Mouse (Mus musculus): ENCODE results near the gene Mtcl1. TPM values are rescaled to one million over a fixed set of nuclear protein-coding genes. Genes with fewer than 3 reads are reported as not detected.

Mtcl1 gene
- polyA plus RNA-seq, 1 experiment from 2014 or later, result 1.7 TPM

- no peak for DNase-seq (ENCODE audit: low spot score)
- H3K27me3 ChIP-seq (replicated peaks; ENCODE audit: control insufficient read depth, insufficient read depth, low read length), result no peaks in the 10 kb centered on the region
- no peaks in the 10 kb centered on the region for H3K4me1 ChIP-seq (replicated peaks; ENCODE audit: control insufficient read depth, insufficient read depth, low read length)
- H3K4me3 ChIP-seq (ENCODE audit: low read depth, low read length), result no peak overlapping the region
- H3K9ac ChIP-seq (ENCODE audit: low read depth, low read length), result no peak overlapping the region
- no peaks in the 10 kb centered on the region for H3K36me3 ChIP-seq (ENCODE audit: control insufficient read depth, insufficient read depth, low read length)
- H3K4me2 ChIP-seq, result no peak overlapping the region
- H3K9me3 ChIP-seq (ENCODE audit: control insufficient read depth, low read length), result no peaks in the 10 kb centered on the region
- ATAC-seq (replicated peaks; ENCODE audit: low FRiP score), result no peak
- no peak overlapping the region for H3K27ac ChIP-seq (ENCODE audit: low read depth, low read length)
- 81% methylated on average over 4 of the region's 4 CpGs for WGBS
These were observed 61.2 kb downstream of the Mtcl1 start for GRCm38 (mm10) chr17:66388307-66388706.

- DNase-seq (ENCODE audit: low spot score) (no peak), ATAC-seq (replicated peaks; ENCODE audit: low FRiP score) (no peak)
- no peaks in the 10 kb centered on the region for H3K27me3 ChIP-seq (replicated peaks; ENCODE audit: control insufficient read depth, insufficient read depth, low read length)
- H3K27ac ChIP-seq (ENCODE audit: low read depth, low read length), result no peak overlapping the region
- no peaks in the 10 kb centered on the region for H3K36me3 ChIP-seq (ENCODE audit: control insufficient read depth, insufficient read depth, low read length)
- no peak overlapping the region for H3K4me2 ChIP-seq
- no peaks in the 10 kb centered on the region for H3K9me3 ChIP-seq (ENCODE audit: control insufficient read depth, low read length)
- H3K9ac ChIP-seq (ENCODE audit: low read depth, low read length), result no peak overlapping the region
- 82% methylated on average over 6 of the region's 6 CpGs for WGBS
- H3K4me3 ChIP-seq (ENCODE audit: low read depth, low read length), result no peak overlapping the region
- no peaks in the 10 kb centered on the region for H3K4me1 ChIP-seq (replicated peaks; ENCODE audit: control insufficient read depth, insufficient read depth, low read length)
These were observed 68.2 kb downstream of the Mtcl1 start for GRCm38 (mm10) chr17:66381338-66381737.

GRCm38 (mm10) chr17:66379900-66380857 is 69.4 kb downstream of the Mtcl1 start:
- DNase-seq (ENCODE audit: low spot score), result no peak
- 78% methylated on average over 22 of the region's 22 CpGs for WGBS

GRCm38 (mm10) chr17:66379308-66379707 is 70.2 kb downstream of the Mtcl1 start:
- Histone ChIP-seq H3K9me3 (ENCODE audit: control insufficient read depth, low read length) (no peaks in the 10 kb centered on the region), H3K36me3 (ENCODE audit: control insufficient read depth, insufficient read depth, low read length) (no peaks in the 10 kb centered on the region), H3K27me3 (replicated peaks; ENCODE audit: control insufficient read depth, insufficient read depth, low read length) (no peaks in the 10 kb centered on the region), H3K4me2 (no peak overlapping the region), H3K9ac (ENCODE audit: low read depth, low read length) (no peak overlapping the region), H3K27ac (ENCODE audit: low read depth, low read length) (no peak overlapping the region), H3K4me1 (replicated peaks; ENCODE audit: control insufficient read depth, insufficient read depth, low read length) (no peaks in the 10 kb centered on the region; the same call in 1 of the 2 replicates), H3K4me3 (ENCODE audit: low read depth, low read length) (no peak overlapping the region)
- no peak for DNase-seq (ENCODE audit: low spot score)
- no peak for ATAC-seq (replicated peaks; ENCODE audit: low FRiP score)
- WGBS, result 94% methylated on average over 24 of the region's 24 CpGs

More at GRCm38 (mm10) chr17:66379900-66380857, 69.4 kb downstream of the Mtcl1 start:
- Histone ChIP-seq H3K27ac (ENCODE audit: low read depth, low read length) (no peak overlapping the region), H3K36me3 (ENCODE audit: control insufficient read depth, insufficient read depth, low read length) (no peaks in the 10 kb centered on the region), H3K9ac (ENCODE audit: low read depth, low read length) (no peak overlapping the region), H3K4me3 (ENCODE audit: low read depth, low read length) (no peak overlapping the region), H3K4me2 (no peak overlapping the region), H3K9me3 (ENCODE audit: control insufficient read depth, low read length) (no peaks in the 10 kb centered on the region), H3K27me3 (replicated peaks; ENCODE audit: control insufficient read depth, insufficient read depth, low read length) (no peaks in the 10 kb centered on the region), H3K4me1 (replicated peaks; ENCODE audit: control insufficient read depth, insufficient read depth, low read length) (no peaks in the 10 kb centered on the region)
- no peak for ATAC-seq (replicated peaks; ENCODE audit: low FRiP score)

GRCm38 (mm10) chr17:66378127-66378526 is 71.4 kb downstream of the Mtcl1 start:
- Histone ChIP-seq H3K9me3 (ENCODE audit: control insufficient read depth, low read length) (no peaks in the 10 kb centered on the region), H3K9ac (ENCODE audit: low read depth, low read length) (no peak overlapping the region), H3K4me2 (no peak overlapping the region), H3K27ac (ENCODE audit: low read depth, low read length) (no peak overlapping the region), H3K4me3 (ENCODE audit: low read depth, low read length) (no peak overlapping the region), H3K36me3 (ENCODE audit: control insufficient read depth, insufficient read depth, low read length) (no peaks in the 10 kb centered on the region), H3K4me1 (replicated peaks; ENCODE audit: control insufficient read depth, insufficient read depth, low read length) (no peaks in the 10 kb centered on the region; the same call in 1 of the 2 replicates), H3K27me3 (replicated peaks; ENCODE audit: control insufficient read depth, insufficient read depth, low read length) (no peaks in the 10 kb centered on the region)
- no peak for ATAC-seq (replicated peaks; ENCODE audit: low FRiP score)
- WGBS, result 80% methylated on average over 17 of the region's 17 CpGs
- DNase-seq (ENCODE audit: low spot score), result no peak

- no peak overlapping the region for H3K4me3 ChIP-seq (ENCODE audit: low read depth, low read length)
- H3K9ac ChIP-seq (ENCODE audit: low read depth, low read length), result no peak overlapping the region
- H3K4me1 ChIP-seq (replicated peaks; ENCODE audit: control insufficient read depth, insufficient read depth, low read length), result no peaks in the 10 kb centered on the region; the same call in 1 of the 2 replicates
- ATAC-seq (replicated peaks; ENCODE audit: low FRiP score) (no peak), DNase-seq (ENCODE audit: low spot score) (no peak)
- no peak overlapping the region for H3K4me2 ChIP-seq
- 61% methylated on average over 14 of the region's 14 CpGs for WGBS
- H3K27ac ChIP-seq (ENCODE audit: low read depth, low read length), result no peak overlapping the region
- no peaks in the 10 kb centered on the region for H3K9me3 ChIP-seq (ENCODE audit: control insufficient read depth, low read length)
- no peaks in the 10 kb centered on the region for H3K36me3 ChIP-seq (ENCODE audit: control insufficient read depth, insufficient read depth, low read length)
- no peaks in the 10 kb centered on the region for H3K27me3 ChIP-seq (replicated peaks; ENCODE audit: control insufficient read depth, insufficient read depth, low read length)
These were observed 74.8 kb downstream of the Mtcl1 start for GRCm38 (mm10) chr17:66374633-66375272.

GRCm38 (mm10) chr17:66370867-66371266 is 78.7 kb downstream of the Mtcl1 start:
- Histone ChIP-seq H3K27ac (ENCODE audit: low read depth, low read length) (no peak overlapping the region), H3K4me2 (no peak overlapping the region), H3K27me3 (replicated peaks; ENCODE audit: control insufficient read depth, insufficient read depth, low read length) (no peaks in the 10 kb centered on the region), H3K9ac (ENCODE audit: low read depth, low read length) (no peak overlapping the region), H3K4me1 (replicated peaks; ENCODE audit: control insufficient read depth, insufficient read depth, low read length) (no peaks in the 10 kb centered on the region; the same call in 1 of the 2 replicates), H3K36me3 (ENCODE audit: control insufficient read depth, insufficient read depth, low read length) (no peaks in the 10 kb centered on the region), H3K4me3 (ENCODE audit: low read depth, low read length) (no peak overlapping the region), H3K9me3 (ENCODE audit: control insufficient read depth, low read length) (no peaks in the 10 kb centered on the region)
- WGBS, result 82% methylated on average over 9 of the region's 9 CpGs
- DNase-seq (ENCODE audit: low spot score), result no peak
- no peak for ATAC-seq (replicated peaks; ENCODE audit: low FRiP score)

- 72% methylated on average over 6 of the region's 6 CpGs for WGBS
- ATAC-seq (replicated peaks; ENCODE audit: low FRiP score), result no peak
- no peak overlapping the region for H3K27ac ChIP-seq (ENCODE audit: low read depth, low read length)
These were observed 79.8 kb downstream of the Mtcl1 start for GRCm38 (mm10) chr17:66369777-66370176.

More at GRCm38 (mm10) chr17:66369777-66370176, 79.8 kb downstream of the Mtcl1 start:
- H3K36me3 ChIP-seq (ENCODE audit: control insufficient read depth, insufficient read depth, low read length), result no peaks in the 10 kb centered on the region
- H3K4me1 ChIP-seq (replicated peaks; ENCODE audit: control insufficient read depth, insufficient read depth, low read length), result no peaks in the 10 kb centered on the region
- no peak overlapping the region for H3K4me3 ChIP-seq (ENCODE audit: low read depth, low read length)
- no peak for DNase-seq (ENCODE audit: low spot score)
- H3K4me2 ChIP-seq, result no peak overlapping the region
- H3K27me3 ChIP-seq (replicated peaks; ENCODE audit: control insufficient read depth, insufficient read depth, low read length), result no peaks in the 10 kb centered on the region
- H3K9me3 ChIP-seq (ENCODE audit: control insufficient read depth, low read length), result no peaks in the 10 kb centered on the region
- H3K9ac ChIP-seq (ENCODE audit: low read depth, low read length), result no peak overlapping the region
